Mouse (Mus musculus) adrenal gland, postnatal 0 days (tissue): ENCODE measurements around the gene Cfhr2. TPM values are rescaled to one million over a fixed set of nuclear protein-coding genes. Genes with fewer than 3 reads are reported as not detected.

ENCODE experiments used
- polyA plus RNA-seq: library from polyadenylated mRNA; unstranded; fragments of >200 nt; fragmentation: Nextera tagmentation; extraction: Ambion mirVana; gene quantifications from 2 replicates; pipeline ENCODE4 v1.2.1, GENCODE M21; 2015

The Cfhr2 gene
- polyA plus RNA-seq, result 5.8 and 11.5 TPM in 2 replicates

GRCm38 (mm10) chr1:139858548-139858947 lies at the start of gene Cfhr2:
Gene Cfhr2, minus strand, starts transcription at chr1:139858702.

GRCm38 (mm10) chr1:139781143-139781542 lies 77.4 kb downstream of the Cfhr2 start, which contains the start of gene Gm4788:
Gene Gm4788, minus strand, starts transcription at chr1:139781243.

Other genes starting within 250 kb of the Cfhr2 start
- gene Gm4788, start 77.5 kb downstream of the Cfhr2 start, polyA plus RNA-seq, result 0.21 and 0.24 TPM in 2 replicates